In the genomic region with DNA sequence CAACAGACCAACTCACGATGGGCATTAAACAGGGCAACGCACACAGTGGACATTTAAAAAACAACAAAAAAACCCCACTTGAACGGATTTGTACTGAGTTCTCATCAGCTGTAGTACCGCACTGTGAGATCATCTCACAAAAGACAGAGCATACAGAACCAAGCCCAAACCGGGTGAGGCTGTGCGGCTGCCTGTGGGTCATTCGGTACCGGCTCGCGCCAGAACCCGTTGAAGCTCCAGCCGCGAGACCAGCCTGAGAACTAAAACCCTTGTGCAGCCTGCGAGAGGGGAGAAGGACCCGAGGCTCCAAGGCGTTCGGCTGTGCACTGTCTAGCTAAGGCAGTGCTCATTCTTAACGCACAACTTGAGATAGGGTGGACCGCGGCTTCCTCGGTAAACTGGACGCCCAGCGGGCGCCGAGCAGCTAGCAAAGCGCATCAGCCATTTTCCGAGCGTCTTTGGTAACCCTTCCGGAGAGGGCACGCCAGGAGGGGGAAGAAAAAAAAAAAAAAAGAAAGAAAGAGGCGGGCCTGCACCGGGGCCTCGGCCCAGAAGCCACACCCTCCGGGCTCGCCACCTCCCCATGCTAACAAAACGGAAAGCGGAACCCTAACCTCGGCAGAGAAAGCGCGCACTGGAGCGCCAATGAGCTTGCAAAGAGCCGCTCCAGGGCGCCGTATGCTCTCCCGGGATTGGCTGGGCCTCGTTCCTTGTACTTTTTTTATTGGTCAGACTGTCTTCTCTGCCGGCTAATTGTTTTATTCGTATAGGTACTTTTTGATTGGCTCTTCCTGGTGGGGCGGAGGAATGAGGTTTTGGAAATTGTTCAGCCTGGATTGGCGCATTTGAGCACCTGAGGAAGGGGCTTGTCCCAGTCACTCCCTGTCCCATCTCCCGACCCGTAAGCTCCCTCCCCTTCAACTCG, we compare ENCODE assay signal across 8 mouse cellular contexts. TPM values are rescaled to one million over a fixed set of nuclear protein-coding genes. Genes with fewer than 3 reads are reported as not detected.
DNase-seq lines count a peak whose midpoint lies in the region; ATAC-seq lines count a peak whose summit lies in the region.

No protein-coding gene starts in this region.

- H3K27me3 ChIP-seq in hindbrain, embryonic 12.5 days: no peaks in the 10 kb centered on the region

- H3K4me3 ChIP-seq in hindbrain, embryonic 12.5 days: peak overlapping the region; percentile 94

- H3K36me3 ChIP-seq in hindbrain, embryonic 12.5 days: no peaks in the 10 kb centered on the region

- peak overlapping the region; percentile 85 for H3K9ac ChIP-seq in hindbrain, embryonic 12.5 days

- peak; percentile 96 for ATAC-seq in hindbrain, embryonic 12.5 days (ENCODE audit: low FRiP score)

- peak overlapping the region; percentile 89 for H3K4me2 ChIP-seq in hindbrain, embryonic 12.5 days (replicated peaks)

- under 1% methylated on average over 53 of the region's 53 CpGs for WGBS in hindbrain, embryonic 12.5 days

- H3K27ac ChIP-seq in hindbrain, embryonic 12.5 days: peak overlapping the region; percentile 99

- no peaks in the 10 kb centered on the region for H3K9me3 ChIP-seq in hindbrain, embryonic 12.5 days (replicated peaks)

- DNase-seq in NIH3T3 (ENCODE audit: low read depth): peak; percentile 100
- peak; percentile 97 to 99 for DNase-seq in cerebellum, postnatal 10 days
- peak; percentile 97 to 99 for DNase-seq in frontal cortex, postnatal 10 days (ENCODE audit: low spot score in 2 of 2)
- peak; percentile 94 to 99 for DNase-seq in layer of hippocampus, postnatal 14 days (ENCODE audit: low spot score in 2 of 2)
- peak; percentile 95 for DNase-seq in lung, postnatal 14 days
- peak; percentile 86 for DNase-seq in retina, adult 2 months (ENCODE audit: low read depth, low spot score)
- DNase-seq in thymus, postnatal 36 days: peak; percentile 92 to 98

- peaks cover 20% of the 10 kb centered on the region for H3K4me1 ChIP-seq in hindbrain, embryonic 12.5 days

RNA-seq across cellular contexts. Expression of gene Usp1, which starts 0.7 kb away (rescaled TPM):
- polyA plus RNA-seq in hindbrain, embryonic 12.5 days (2016; fragmentation: Nextera tagmentation; extraction: Ambion mirVana): 83.7 and 91.5 TPM in 2 replicates
- total RNA-seq in layer of hippocampus, postnatal 14 days (2021): 10 to 100 TPM; 18.1 to 23.7 TPM

Comparison
In these comparisons a context has a peak if more than half of its experiments do, and no peak if none do; other contexts are left out.
1. Peak in every context shown above with its lines: DNase-seq, ATAC-seq, H3K4me3 ChIP-seq and H3K27ac ChIP-seq.